Mouse (Mus musculus): ENCODE results near the gene Eif2s2.
A peak's percentile ranks its signal among the peaks of the same experiment; 100 is the strongest.
"Not testable (repeated sequence)": the region's sequence is repeated elsewhere in the genome, so short reads cannot be mapped to it uniquely, and the experiment has no call there.

Gene Eif2s2

GRCm38 (mm10) chr2:154892201-154893044 is at the start of gene Eif2s2:
TSS of gene Eif2s2 (minus strand) at chr2:154892935.
- DNase-seq (ENCODE audit: low read depth, low spot score): peak; percentile 99

GRCm38 (mm10) chr2:154941952-154942351 is 49.2 kb upstream of the Eif2s2 start:
- DNase-seq (ENCODE audit: low read depth, low spot score): no peak

- no peak for DNase-seq (ENCODE audit: low read depth, low spot score)
Observed at GRCm38 (mm10) chr2:154937547-154938390, 45.0 kb upstream of the Eif2s2 start.

GRCm38 (mm10) chr2:154936536-154937155 is 43.9 kb upstream of the Eif2s2 start:
- DNase-seq (ENCODE audit: low read depth, low spot score): no peak

- DNase-seq (ENCODE audit: low read depth, low spot score): no peak
Observed at GRCm38 (mm10) chr2:154936106-154936505, 43.4 kb upstream of the Eif2s2 start.

- DNase-seq (ENCODE audit: low read depth, low spot score): no peak
Observed at GRCm38 (mm10) chr2:154933884-154934283, 41.1 kb upstream of the Eif2s2 start.

- DNase-seq (ENCODE audit: low read depth, low spot score): no peak
Observed at GRCm38 (mm10) chr2:154928298-154928697, 35.6 kb upstream of the Eif2s2 start.

GRCm38 (mm10) chr2:154926843-154927242 is 34.1 kb upstream of the Eif2s2 start:
- no peak for DNase-seq (ENCODE audit: low read depth, low spot score)

- DNase-seq (ENCODE audit: low read depth, low spot score): no peak
Observed at GRCm38 (mm10) chr2:154925411-154926031, 32.8 kb upstream of the Eif2s2 start.

GRCm38 (mm10) chr2:154922134-154922533 is 29.4 kb upstream of the Eif2s2 start:
- DNase-seq (ENCODE audit: low read depth, low spot score): not testable (repeated sequence)

GRCm38 (mm10) chr2:154920896-154921295 is 28.2 kb upstream of the Eif2s2 start:
- no peak for DNase-seq (ENCODE audit: low read depth, low spot score)

GRCm38 (mm10) chr2:154917866-154918641 is 25.3 kb upstream of the Eif2s2 start:
- DNase-seq (ENCODE audit: low read depth, low spot score): no peak

GRCm38 (mm10) chr2:154916547-154916946 is 23.8 kb upstream of the Eif2s2 start:
- peak; percentile 82 for DNase-seq (ENCODE audit: low read depth, low spot score)

- no peak for DNase-seq (ENCODE audit: low read depth, low spot score)
Observed at GRCm38 (mm10) chr2:154915922-154916541, 23.3 kb upstream of the Eif2s2 start.

GRCm38 (mm10) chr2:154909789-154910188 is 17.1 kb upstream of the Eif2s2 start:
- peak; percentile 68 for DNase-seq (ENCODE audit: low read depth, low spot score)

- peak; percentile 69 for DNase-seq (ENCODE audit: low read depth, low spot score)
Observed at GRCm38 (mm10) chr2:154908223-154908622, 15.5 kb upstream of the Eif2s2 start.

GRCm38 (mm10) chr2:154905796-154906195 is 13.1 kb upstream of the Eif2s2 start:
- peak; percentile 74 for DNase-seq (ENCODE audit: low read depth, low spot score)

GRCm38 (mm10) chr2:154902111-154902510 is 9.4 kb upstream of the Eif2s2 start:
- DNase-seq (ENCODE audit: low read depth, low spot score): no peak

- DNase-seq (ENCODE audit: low read depth, low spot score): peak; percentile 82
Observed at GRCm38 (mm10) chr2:154899412-154899811, 6.7 kb upstream of the Eif2s2 start.

- DNase-seq (ENCODE audit: low read depth, low spot score): peak; percentile 83
Observed at GRCm38 (mm10) chr2:154899004-154899403, 6.3 kb upstream of the Eif2s2 start.
